Mouse (Mus musculus) CH12.LX (cell line): ENCODE measurements around the gene Mapk11. TPM values are rescaled to one million over a fixed set of nuclear protein-coding genes. Genes with fewer than 3 reads are reported as not detected.

ENCODE experiments used
- DNase-seq: peaks from one replicate; pipeline ENCODE4 v3.0.0-alpha.2; 2013; ENCODE audit errors: extremely low read depth
- H3K27ac ChIP-seq: 2 replicates; pipeline ENCODE4 v1.5.1; 2012; ENCODE audit warnings: low read depth, mild to moderate bottlenecking, control low read depth, moderate library complexity; ENCODE audit not compliant: insufficient read depth
- H3K27me3 ChIP-seq: replicated peaks from 2 replicates; pipeline ENCODE3; 2012; ENCODE audit warnings: inconsistent platforms
- H3K36me3 ChIP-seq, 2 experiments: replicated peaks in 1 of 2; 2 replicates each; pipeline versions ENCODE3 to v1.6.1; 2012; ENCODE audit warnings: inconsistent platforms in 1 of 2, low read length in 1 of 2, mild to moderate bottlenecking in 1 of 2, mixed read lengths in 1 of 2, moderate library complexity in 1 of 2; ENCODE audit not compliant: control insufficient read depth in 1 of 2, insufficient read depth in 1 of 2
- H3K4me1 ChIP-seq, 2 experiments: 2 replicates each; pipeline ENCODE4 v1.6.1; 2012; ENCODE audit warnings: inconsistent platforms in 1 of 2, moderate library complexity in 1 of 2; ENCODE audit not compliant: insufficient read depth in 2 of 2, control insufficient read depth in 1 of 2
- H3K4me2 ChIP-seq: 2 replicates; pipeline ENCODE4 v1.6.1; 2012; ENCODE audit warnings: low read depth, mild to moderate bottlenecking, control low read depth; ENCODE audit not compliant: poor library complexity, insufficient read depth, severe bottlenecking
- H3K4me3 ChIP-seq, 3 experiments: fragments of 150-350 bp in 1 of 3; sonication (generic) in 1 of 3; replicated peaks in 1 of 3; 2 replicates each; pipeline versions ENCODE3 to v1.5.1; 2011 to 2012; ENCODE audit warnings: low read depth in 2 of 3, low read length in 2 of 3, mild to moderate bottlenecking in 2 of 3, moderate library complexity in 2 of 3, control low read depth in 1 of 3, improper control_type of control experiment in 1 of 3, inconsistent platforms in 1 of 3, mixed read lengths in 1 of 3; ENCODE audit not compliant: poor library complexity in 1 of 3
- H3K79me2 ChIP-seq: replicated peaks from 2 replicates; pipeline ENCODE4 v1.6.1; 2012; ENCODE audit warnings: mild to moderate bottlenecking, moderate library complexity; ENCODE audit not compliant: control insufficient read depth, poor library complexity, insufficient read depth, severe bottlenecking; ENCODE audit errors: extremely low read depth
- H3K9ac ChIP-seq: 2 replicates; pipeline ENCODE4 v1.6.1; 2012; ENCODE audit warnings: low read depth, mild to moderate bottlenecking, control low read depth, moderate library complexity; ENCODE audit not compliant: insufficient read depth
- H3K9me3 ChIP-seq: replicated peaks from 2 replicates; pipeline ENCODE3; 2012; ENCODE audit warnings: low read length, inconsistent platforms, mixed read lengths
- BHLHE40 ChIP-seq: IDR thresholded peaks from 2 replicates; pipeline ENCODE4 v1.6.1; 2011; ENCODE audit warnings: mild to moderate bottlenecking, low read depth, low read length, improper control_type of control experiment
- CHD2 ChIP-seq: IDR thresholded peaks from 2 replicates; pipeline ENCODE4 v1.6.1; 2011; ENCODE audit warnings: low read length, improper control_type of control experiment
- CTCF ChIP-seq, 2 experiments: IDR thresholded peaks in 1 of 2; conservative IDR thresholded peaks in 1 of 2; 2 replicates each; pipeline ENCODE4 v1.5.1; 2011 to 2012; ENCODE audit warnings: low read depth in 2 of 2, low read length in 2 of 2, improper control_type of control experiment in 1 of 2, inconsistent platforms in 1 of 2, mild to moderate bottlenecking in 1 of 2, moderate library complexity in 1 of 2
- GABPA ChIP-seq: IDR thresholded peaks from 2 replicates; pipeline ENCODE4 v1.6.1; 2012; ENCODE audit warnings: low read depth, low read length, improper control_type of control experiment, inconsistent platforms; ENCODE audit not compliant: insufficient replicate concordance
- IRF4 ChIP-seq: IDR thresholded peaks from 2 replicates; pipeline ENCODE4 v1.6.1; 2014; ENCODE audit warnings: low read depth, mild to moderate bottlenecking, inconsistent platforms, low read length, improper control_type of control experiment
- JUN ChIP-seq: IDR thresholded peaks from 2 replicates; pipeline ENCODE4 v1.6.1; 2011; ENCODE audit warnings: low read depth, mild to moderate bottlenecking, low read length, improper control_type of control experiment, moderate library complexity; ENCODE audit not compliant: insufficient read depth
- MXI1 ChIP-seq: IDR thresholded peaks from 2 replicates; pipeline ENCODE4 v1.6.1; 2011; ENCODE audit warnings: mild to moderate bottlenecking, low read depth, low read length, improper control_type of control experiment
- MYC ChIP-seq: IDR thresholded peaks from 2 replicates; pipeline ENCODE4 v1.6.1; 2011; ENCODE audit warnings: low read depth, mild to moderate bottlenecking, improper control_type of control experiment, low read length
- PAX5 ChIP-seq: IDR thresholded peaks from 2 replicates; pipeline ENCODE4 v1.6.1; 2012; ENCODE audit warnings: low read length, inconsistent platforms, mixed read lengths
- POLR2A ChIP-seq: IDR thresholded peaks from 2 replicates; pipeline ENCODE4 v1.6.1; 2011; ENCODE audit warnings: low read depth, mild to moderate bottlenecking, improper control_type of control experiment, low read length
- SIN3A ChIP-seq: IDR thresholded peaks from 2 replicates; pipeline ENCODE4 v1.6.1; 2012; ENCODE audit warnings: low read length, improper control_type of control experiment, inconsistent platforms
- TCF12 ChIP-seq: IDR thresholded peaks from 2 replicates; pipeline ENCODE4 v1.6.1; 2014; ENCODE audit warnings: low read depth, mild to moderate bottlenecking, inconsistent platforms, low read length, improper control_type of control experiment
- UBTF ChIP-seq: IDR thresholded peaks from 2 replicates; pipeline ENCODE4 v1.6.1; 2012; ENCODE audit warnings: low read depth, mild to moderate bottlenecking, inconsistent platforms, low read length, improper control_type of control experiment, moderate library complexity
- ZMIZ1 ChIP-seq: IDR thresholded peaks from 2 replicates; pipeline ENCODE4 v1.6.1; 2012; ENCODE audit warnings: low read depth, mild to moderate bottlenecking, inconsistent platforms, low read length, improper control_type of control experiment
- dilution Hi-C: fragments of 300-500 bp; cut with MboI; formaldehyde crosslinking; loops from 2 replicates; pipeline ENCODE4 v1.14.3; 2020; ENCODE audit warnings: low sequenced_read_pairs; ENCODE audit not compliant: extremely low pct_unique_long_range_greater_than_20kb, extremely low pct_ligation_motif_present
- in situ Hi-C: fragments of 300-500 bp; cut with MboI; formaldehyde crosslinking; loops from 3 replicates; pipeline ENCODE4 v1.14.3; 2019; ENCODE audit warnings: low sequenced_read_pairs, low pct_ligation_motif_present, low pct_unique_long_range_greater_than_20kb, mixed read lengths
- polyA plus RNA-seq: library from polyadenylated mRNA; unstranded; fragments of >175 nt; gene quantifications from 2 replicates; pipeline ENCODE4 v1.2.1, GENCODE M21; 2012; ENCODE audit warnings: low read depth; ENCODE audit not compliant: insufficient read length
- total RNA-seq, 2 experiments: library from RNA; depleted of rRNA; stranded (reverse); fragments of 300-350 nt in 1 of 2; fragments of >200 nt in 1 of 2; gene quantifications; 2 replicates each; pipeline ENCODE4 v1.2.3; 2012 to 2014

Mapk11 gene
- total and polyA plus RNA-seq, 3 experiments = 3.9 to 11.4 (median 5.3) TPM

DNA sequence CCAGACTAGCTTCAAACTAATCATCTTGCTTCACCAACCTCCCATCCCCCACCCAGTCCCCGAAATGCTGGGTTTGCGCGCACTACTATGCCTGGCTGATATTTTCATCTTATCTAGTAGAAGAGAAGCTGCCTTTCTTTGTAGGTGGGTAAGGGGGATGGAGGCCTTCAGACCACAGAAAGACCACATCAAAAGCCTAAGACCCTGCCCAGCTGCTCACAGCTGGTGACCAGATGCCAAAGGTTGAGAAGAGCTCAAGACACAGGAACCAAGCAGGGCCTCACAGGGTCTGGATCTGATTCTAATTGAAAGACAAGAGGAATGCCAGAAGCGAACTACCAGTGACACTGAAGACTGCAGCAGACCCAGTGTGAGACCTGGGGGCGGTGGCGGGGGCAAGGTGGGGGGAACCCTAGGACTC is 45.8 kb upstream of the Mapk11 start:
- dilution Hi-C loops = no loop called here
- peak overlapping the region; percentile 99 for H3K9ac ChIP-seq
- H3K27me3 ChIP-seq = no peaks in the 10 kb centered on the region
- H3K4me2 ChIP-seq = peak overlapping the region; percentile 83
- no peak overlapping the region for H3K27ac ChIP-seq
- H3K79me2 ChIP-seq = no peaks in the 10 kb centered on the region
- peak overlapping the region; percentile 88 to 98 (median 95) for H3K4me3 ChIP-seq
- in situ Hi-C loops = no loop called here
- H3K9me3 ChIP-seq = no peaks in the 10 kb centered on the region
- peak; percentile 16; the same call in 1 of the 2 replicates for TF ChIP-seq MXI1
- TF ChIP-seq BHLHE40 = peak; percentile 21; the same call in 1 of the 2 replicates
- 0 out of 2 replicates have a peak, but pooled peaks have one; percentile 11 for TF ChIP-seq IRF4
- 0 out of 2 replicates have a peak, but pooled peaks have one; percentile 16 for TF ChIP-seq SIN3A
- no peak for TF ChIP-seq MYC
- TF ChIP-seq ZMIZ1 = no peak
- TF ChIP-seq CHD2 = peak; percentile 82
- TF ChIP-seq TCF12 = 0 out of 2 replicates have a peak, but pooled peaks have one; percentile 49
- peaks cover 0 to 28% of the 10 kb centered on the region in 2 experiments for H3K36me3 ChIP-seq
- no peak for DNase-seq
- H3K4me1 ChIP-seq = peaks cover 3 to 16% of the 10 kb centered on the region in 2 experiments

- TF ChIP-seq PAX5 (no peak), POLR2A (no peak), ZMIZ1 (no peak), GABPA (no peak), CTCF (conservative IDR thresholded peaks at IDR 0.05 in 1 of 2, IDR thresholded peaks at IDR 0.05 in 1 of 2; ENCODE audit: low read depth in 2 of 2, low read length in 2 of 2) (no peak), JUN (no peak), UBTF (no peak)
- in situ Hi-C loops = no loop called here
- Histone ChIP-seq H3K4me1 (peaks cover 4 to 9% of the 10 kb centered on the region in 2 experiments; a peak in 1 of 4 replicates), H3K9me3 (peaks cover 8% of the 10 kb centered on the region), H3K36me3 (peaks cover 28 to 82% of the 10 kb centered on the region in 2 experiments), H3K9ac (no peak overlapping the region), H3K4me2 (no peak overlapping the region), H3K4me3 (no peak overlapping the region), H3K79me2 (no peaks in the 10 kb centered on the region), H3K27ac (no peak overlapping the region), H3K27me3 (no peaks in the 10 kb centered on the region)
- DNase-seq = no peak
- dilution Hi-C loops = no loop called here
Measured at GRCm38 (mm10) chr15:89184937-89185227, 35.5 kb upstream of the Mapk11 start.
